Mouse (Mus musculus): ENCODE data around the gene Capza1. TPM values are rescaled to one million over a fixed set of nuclear protein-coding genes. Genes with fewer than 3 reads are reported as not detected.

Gene Capza1
- polyA plus RNA-seq, 1 experiment from 2014 or later: 211 TPM

Other genes with a start within 250 kb of the Capza1 start
- gene Slc16a1, start 225.8 kb downstream of the Capza1 start, polyA plus RNA-seq (2015; fragmentation: Nextera tagmentation; extraction: Ambion mirVana): 28.0 and 28.1 TPM in 2 replicates
- gene Ppm1j, start 83.4 kb downstream of the Capza1 start, polyA plus RNA-seq (2015; fragmentation: Nextera tagmentation; extraction: Ambion mirVana): 3.1 and 3.4 TPM in 2 replicates
- 0.08 and 0.25 TPM in 2 replicates for gene Fam19a3, start 82.7 kb downstream of the Capza1 start, polyA plus RNA-seq (2015; fragmentation: Nextera tagmentation; extraction: Ambion mirVana)
- 154 and 155 TPM in 2 replicates for gene Rhoc, start 76.1 kb downstream of the Capza1 start, polyA plus RNA-seq (2015; fragmentation: Nextera tagmentation; extraction: Ambion mirVana)
- gene Mov10, start 45.9 kb downstream of the Capza1 start, polyA plus RNA-seq (2015; fragmentation: Nextera tagmentation; extraction: Ambion mirVana): 44.2 and 56.2 TPM in 2 replicates
- 35.9 and 37.5 TPM in 2 replicates for gene St7l, start 500 bp downstream of the Capza1 start, polyA plus RNA-seq (2015; fragmentation: Nextera tagmentation; extraction: Ambion mirVana)
- gene Wnt2b, start 97.4 kb upstream of the Capza1 start, polyA plus RNA-seq (2015; fragmentation: Nextera tagmentation; extraction: Ambion mirVana): 1.0 and 1.3 TPM in 2 replicates
- gene Cttnbp2nl, start 188.6 kb upstream of the Capza1 start, polyA plus RNA-seq (2015; fragmentation: Nextera tagmentation; extraction: Ambion mirVana): 36.3 and 38.2 TPM in 2 replicates
- not detected in 2 replicates for gene 4930564D02Rik, start 202.3 kb upstream of the Capza1 start, polyA plus RNA-seq (2015; fragmentation: Nextera tagmentation; extraction: Ambion mirVana)

All from lung, embryonic 16.5 days (tissue).